Mouse (Mus musculus) heart, embryonic 15.5 days (tissue): ENCODE results near the gene Stk4. TPM values are rescaled to one million over a fixed set of nuclear protein-coding genes. Genes with fewer than 3 reads are reported as not detected.

Source experiments
- ATAC-seq: fragments of 200-750 bp; cut with Nextera tagmentation; replicated peaks from 2 replicates; pipeline ENCODE4 v1.8.0; 2017; ENCODE audit warnings: low read depth, moderate TSS enrichment; ENCODE audit not compliant: insufficient number of reproducible peaks, insufficient read depth, low FRiP score
- H3K27ac ChIP-seq: fragments of 300-500 bp; sonication (generic); 2 replicates; pipeline ENCODE4 v1.5.1; 2015; ENCODE audit warnings: mild to moderate bottlenecking, inconsistent platforms
- H3K27me3 ChIP-seq: fragments of 300-500 bp; sonication (generic); 2 replicates; pipeline ENCODE4 v1.6.1; 2015; ENCODE audit warnings: inconsistent platforms
- H3K36me3 ChIP-seq: fragments of 300-500 bp; sonication (generic); 2 replicates; pipeline ENCODE4 v1.6.1; 2015; ENCODE audit warnings: mild to moderate bottlenecking, inconsistent platforms
- H3K4me1 ChIP-seq: fragments of 300-500 bp; sonication (generic); replicated peaks from 2 replicates; pipeline ENCODE4 v1.6.1; 2015; ENCODE audit warnings: inconsistent platforms
- H3K4me2 ChIP-seq: fragments of 300-500 bp; sonication (generic); 2 replicates; pipeline ENCODE4 v1.6.1; 2015; ENCODE audit warnings: inconsistent platforms, mild to moderate bottlenecking, moderate library complexity
- H3K4me3 ChIP-seq: fragments of 300-500 bp; sonication (generic); 2 replicates; pipeline ENCODE4 v1.5.1; 2015; ENCODE audit warnings: mild to moderate bottlenecking, inconsistent platforms
- H3K9ac ChIP-seq: fragments of 300-500 bp; sonication (generic); 2 replicates; pipeline ENCODE4 v1.6.1; 2015; ENCODE audit warnings: mild to moderate bottlenecking, inconsistent platforms
- H3K9me3 ChIP-seq: fragments of 300-500 bp; sonication (generic); replicated peaks from 2 replicates; pipeline ENCODE4 v1.6.1; 2016; ENCODE audit warnings: inconsistent platforms
- WGBS: fragments of 180-500 bp; shearing (Covaris S2); methylation state at CpG from one replicate; pipeline ENCODE4 v1.1.7; 2015; ENCODE audit warnings: mixed read lengths; 5-methylcytosine and 5-hydroxymethylcytosine counted together
- polyA plus RNA-seq: library from polyadenylated mRNA; unstranded; fragments of >200 nt; fragmentation: Nextera tagmentation; extraction: Ambion mirVana; gene quantifications from 2 replicates; pipeline ENCODE4 v1.2.1, GENCODE M21; 2015

Stk4 gene
- polyA plus RNA-seq, 1 experiment from 2014 or later, result 11.8 TPM

- peaks cover 9% of the 10 kb centered on the region; the same call in 1 of the 2 replicates for H3K4me1 ChIP-seq
- no peak overlapping the region for H3K9ac ChIP-seq
- H3K27me3 ChIP-seq, result peaks cover 17% of the 10 kb centered on the region
- H3K27ac ChIP-seq, result no peak overlapping the region
- no peaks in the 10 kb centered on the region for H3K9me3 ChIP-seq
- no peak overlapping the region for H3K4me2 ChIP-seq
- no peak overlapping the region for H3K4me3 ChIP-seq
- H3K36me3 ChIP-seq, result no peaks in the 10 kb centered on the region
- no peak for ATAC-seq
- 71% methylated on average over 5 of the region's 5 CpGs for WGBS
These were observed 107.7 kb downstream of the Stk4 start for GRCm38 (mm10) chr2:164177831-164178230.

- no peak overlapping the region for H3K27ac ChIP-seq
- 43% methylated on average over 3 of the region's 3 CpGs for WGBS
- no peak overlapping the region for H3K9ac ChIP-seq
- no peaks in the 10 kb centered on the region for H3K9me3 ChIP-seq
- no peaks in the 10 kb centered on the region for H3K4me1 ChIP-seq
- no peak overlapping the region for H3K4me2 ChIP-seq
- no peak for ATAC-seq
- H3K36me3 ChIP-seq, result no peaks in the 10 kb centered on the region
- H3K4me3 ChIP-seq, result no peak overlapping the region
- peaks cover 24% of the 10 kb centered on the region for H3K27me3 ChIP-seq
These were observed 110.0 kb downstream of the Stk4 start for GRCm38 (mm10) chr2:164180124-164180523.

- H3K4me3 ChIP-seq, result no peak overlapping the region
- no peak overlapping the region for H3K27ac ChIP-seq
- H3K36me3 ChIP-seq, result no peaks in the 10 kb centered on the region
- H3K4me2 ChIP-seq, result no peak overlapping the region
- 78% methylated on average over 4 of the region's 4 CpGs for WGBS
- no peak overlapping the region for H3K9ac ChIP-seq
- no peaks in the 10 kb centered on the region for H3K9me3 ChIP-seq
- no peak for ATAC-seq
- H3K4me1 ChIP-seq, result no peaks in the 10 kb centered on the region
- H3K27me3 ChIP-seq, result peaks cover 24% of the 10 kb centered on the region
These were observed 110.6 kb downstream of the Stk4 start for GRCm38 (mm10) chr2:164180770-164181169.

GRCm38 (mm10) chr2:164182692-164183255, 112.7 kb downstream of the Stk4 start, which contains the start of gene Wfdc5:
TSS of gene Wfdc5 (minus strand) at chr2:164182742.
- H3K9me3 ChIP-seq, result no peaks in the 10 kb centered on the region
- H3K36me3 ChIP-seq, result no peaks in the 10 kb centered on the region
- no peak within 1 kb of the TSS for H3K4me2 ChIP-seq
- H3K4me1 ChIP-seq, result no peaks in the 10 kb centered on the region
- H3K9ac ChIP-seq, result no peak within 1 kb of the TSS
- no peak for ATAC-seq
- no peak within 1 kb of the TSS for H3K27ac ChIP-seq
- WGBS, result 71% methylated on average over 7 of the region's 7 CpGs
- peaks cover 17% of the 10 kb centered on the region for H3K27me3 ChIP-seq
- H3K4me3 ChIP-seq, result no peak within 1 kb of the TSS

- Histone ChIP-seq H3K4me2 (no peak overlapping the region), H3K4me3 (no peak overlapping the region), H3K27ac (no peak overlapping the region), H3K27me3 (peaks cover 11% of the 10 kb centered on the region; the same call in 1 of the 2 replicates), H3K9me3 (no peaks in the 10 kb centered on the region), H3K36me3 (no peaks in the 10 kb centered on the region), H3K4me1 (no peaks in the 10 kb centered on the region), H3K9ac (no peak overlapping the region)
- 68% methylated on average over 9 of the region's 9 CpGs for WGBS
- no peak for ATAC-seq
These were observed 113.2 kb downstream of the Stk4 start for GRCm38 (mm10) chr2:164183340-164183739.

GRCm38 (mm10) chr2:164184145-164184719, 114.1 kb downstream of the Stk4 start:
- no peak for ATAC-seq
- no peak overlapping the region for H3K9ac ChIP-seq
- no peaks in the 10 kb centered on the region for H3K4me1 ChIP-seq
- H3K27ac ChIP-seq, result no peak overlapping the region
- H3K9me3 ChIP-seq, result no peaks in the 10 kb centered on the region
- no peak overlapping the region for H3K4me2 ChIP-seq
- H3K36me3 ChIP-seq, result no peaks in the 10 kb centered on the region
- 39% methylated on average over 9 of the region's 9 CpGs for WGBS
- no peak overlapping the region for H3K4me3 ChIP-seq
- H3K27me3 ChIP-seq, result peaks cover 7% of the 10 kb centered on the region; the same call in 1 of the 2 replicates

GRCm38 (mm10) chr2:164188722-164189121, 118.6 kb downstream of the Stk4 start:
- no peak overlapping the region for H3K27ac ChIP-seq
- H3K4me2 ChIP-seq, result no peak overlapping the region
- H3K9ac ChIP-seq, result no peak overlapping the region
- WGBS, result 26% methylated on average over 5 of the region's 5 CpGs
- H3K9me3 ChIP-seq, result no peaks in the 10 kb centered on the region
- ATAC-seq, result no peak
- no peak overlapping the region for H3K4me3 ChIP-seq
- H3K4me1 ChIP-seq, result no peaks in the 10 kb centered on the region
- no peaks in the 10 kb centered on the region for H3K36me3 ChIP-seq
- peaks cover 6% of the 10 kb centered on the region; the same call in 1 of the 2 replicates for H3K27me3 ChIP-seq

GRCm38 (mm10) chr2:164190576-164190975, 120.5 kb downstream of the Stk4 start, which contains the start of gene Wfdc12:
TSS of gene Wfdc12 (minus strand) at chr2:164190608.
- 82% methylated on average over 6 of the region's 6 CpGs for WGBS
- Histone ChIP-seq H3K27ac (no peak within 1 kb of the TSS), H3K27me3 (no peaks in the 10 kb centered on the region), H3K4me2 (no peak within 1 kb of the TSS), H3K36me3 (no peaks in the 10 kb centered on the region), H3K4me3 (no peak within 1 kb of the TSS), H3K9me3 (no peaks in the 10 kb centered on the region), H3K4me1 (no peaks in the 10 kb centered on the region), H3K9ac (no peak within 1 kb of the TSS)
- no peak for ATAC-seq

- no peak for ATAC-seq
- Histone ChIP-seq H3K9ac (no peak overlapping the region), H3K27me3 (no peaks in the 10 kb centered on the region)
These were observed 122.2 kb downstream of the Stk4 start for GRCm38 (mm10) chr2:164192279-164192678.

GRCm38 (mm10) chr2:164194959-164195630, 125.0 kb downstream of the Stk4 start:
- Histone ChIP-seq H3K27me3 (no peaks in the 10 kb centered on the region), H3K4me3 (no peak overlapping the region), H3K27ac (no peak overlapping the region), H3K9ac (no peak overlapping the region), H3K4me2 (no peak overlapping the region), H3K9me3 (no peaks in the 10 kb centered on the region), H3K36me3 (no peaks in the 10 kb centered on the region), H3K4me1 (no peaks in the 10 kb centered on the region)
- ATAC-seq, result no peak
- 65% methylated on average over 5 of the region's 5 CpGs for WGBS

More at GRCm38 (mm10) chr2:164192279-164192678, 122.2 kb downstream of the Stk4 start:
- Histone ChIP-seq H3K27ac (no peak overlapping the region), H3K4me3 (no peak overlapping the region), H3K9me3 (no peaks in the 10 kb centered on the region), H3K4me1 (no peaks in the 10 kb centered on the region), H3K4me2 (no peak overlapping the region), H3K36me3 (no peaks in the 10 kb centered on the region)

- Histone ChIP-seq H3K27ac (no peak overlapping the region), H3K4me2 (no peak overlapping the region), H3K9ac (no peak overlapping the region), H3K4me1 (no peaks in the 10 kb centered on the region), H3K36me3 (no peaks in the 10 kb centered on the region), H3K9me3 (no peaks in the 10 kb centered on the region), H3K4me3 (no peak overlapping the region), H3K27me3 (no peaks in the 10 kb centered on the region)
- ATAC-seq, result no peak
- WGBS, result 82% methylated on average over 5 of the region's 5 CpGs
These were observed 126.0 kb downstream of the Stk4 start for GRCm38 (mm10) chr2:164195971-164196699.
